Mouse (Mus musculus): Measurements from ENCODE around the gene Txnrd2. TPM values are rescaled to one million over a fixed set of nuclear protein-coding genes. Genes with fewer than 3 reads are reported as not detected.

The Txnrd2 gene
- total RNA-seq, 2 experiments from 2014 or later = 22.2 to 24.0 TPM

DNA sequence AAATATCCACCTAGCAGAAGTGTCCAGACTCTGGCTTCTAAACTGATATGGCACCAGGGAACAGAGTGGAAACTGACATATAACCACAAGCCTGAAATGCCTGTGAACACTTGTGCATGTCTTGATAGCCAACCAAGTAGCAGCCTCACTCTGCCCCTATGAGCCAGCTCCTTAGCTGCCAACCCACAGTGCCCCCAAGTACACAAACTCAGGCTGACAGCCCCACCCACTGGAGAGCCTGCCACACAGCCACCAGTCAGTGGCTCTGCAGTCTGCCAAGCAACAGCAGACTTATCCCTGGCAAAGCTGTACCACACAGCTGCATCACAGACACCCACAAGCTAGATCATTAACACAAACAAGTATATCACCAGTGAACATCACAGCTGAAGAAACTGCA is 91.9 kb downstream of the Txnrd2 start:
- DNase-seq = peak; percentile 56
- intact Hi-C loops (cut with DNase I) = no loop called here

- intact Hi-C loops (cut with DNase I) = no loop called here
- DNase-seq = no peak
Measured at GRCm38 (mm10) chr16:18523563-18524245, 97.5 kb downstream of the Txnrd2 start.

DNA sequence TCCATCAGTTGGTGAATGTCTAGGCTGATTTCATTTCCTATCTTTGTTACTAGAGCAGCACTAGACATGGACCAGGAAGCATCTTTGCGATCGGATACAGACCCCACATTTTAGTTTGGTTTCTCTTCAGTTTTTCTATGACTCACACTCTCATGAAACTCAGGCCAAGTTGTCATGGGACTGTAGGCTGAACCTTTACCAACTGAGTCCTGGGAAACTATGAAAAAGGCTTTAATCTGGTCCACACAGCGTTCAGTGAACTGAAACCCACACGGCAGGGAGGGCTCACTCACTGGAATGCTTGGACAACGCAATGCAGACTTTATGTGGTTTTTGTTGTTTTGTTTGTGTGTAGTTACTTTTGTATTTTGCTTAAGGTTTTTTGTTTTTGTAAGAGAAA is 102.5 kb downstream of the Txnrd2 start:
- intact Hi-C loops (cut with DNase I) = no loop called here
- DNase-seq = no peak

Other genes starting within 250 kb of the Txnrd2 start
- gene Ccdc188, start 208.5 kb upstream of the Txnrd2 start, total RNA-seq (2021) = not detected
- 10 to 100 TPM; 53.8 to 54.4 TPM for gene Zdhhc8, start 191.2 kb upstream of the Txnrd2 start, total RNA-seq (2021)
- gene Trmt2a, start 177.7 kb upstream of the Txnrd2 start, total RNA-seq (2021) = 10 to 100 TPM; 59.3 to 62.3 TPM
- 100 to 1,000 TPM; 158 to 160 TPM for gene Ranbp1, start 177.7 kb upstream of the Txnrd2 start, total RNA-seq (2021)
- not detected for gene Gm49776, start 168.1 kb upstream of the Txnrd2 start, total RNA-seq (2021)
- gene Dgcr8, start 137.1 kb upstream of the Txnrd2 start, total RNA-seq (2021) = 10 to 100 TPM; 55.6 to 58.4 TPM
- gene Tango2, start 78.3 kb upstream of the Txnrd2 start, total RNA-seq (2021) = 10 to 100 TPM; 75.0 to 84.7 TPM
- 10 to 100 TPM; 74.7 to 80.3 TPM for gene Arvcf, start 78.2 kb upstream of the Txnrd2 start, total RNA-seq (2021)
- 10 to 100 TPM; 55.5 to 57.3 TPM for gene Comt, start 468 bp downstream of the Txnrd2 start, total RNA-seq (2021)
- 1 to 10 TPM; 9.0 to 9.2 TPM for gene Gnb1l, start 72.3 kb downstream of the Txnrd2 start, total RNA-seq (2021)
- gene Rtl10, start 72.5 kb downstream of the Txnrd2 start, total RNA-seq (2021) = 10 to 100 TPM; 11.7 to 11.9 TPM
- gene Tbx1, start 164.3 kb downstream of the Txnrd2 start, total RNA-seq (2021) = 1 to 10 TPM; 1.2 TPM
- 10 to 100 TPM; 10.1 to 11.9 TPM for gene Gp1bb, start 196.0 kb downstream of the Txnrd2 start, total RNA-seq (2021)
- gene Gm49601, start 200.0 kb downstream of the Txnrd2 start, total RNA-seq (2021) = 100 to 1,000 TPM; 107 to 111 TPM
- gene Sept5, start 203.6 kb downstream of the Txnrd2 start, total RNA-seq (2021) = 100 to 1,000 TPM; 555 to 571 TPM